Mouse (Mus musculus): ENCODE results near the gene Gm884. TPM values are rescaled to one million over a fixed set of nuclear protein-coding genes. Genes with fewer than 3 reads are reported as not detected.

The Gm884 gene
- polyA plus RNA-seq, 1 experiment from 2014 or later: not detected

DNA sequence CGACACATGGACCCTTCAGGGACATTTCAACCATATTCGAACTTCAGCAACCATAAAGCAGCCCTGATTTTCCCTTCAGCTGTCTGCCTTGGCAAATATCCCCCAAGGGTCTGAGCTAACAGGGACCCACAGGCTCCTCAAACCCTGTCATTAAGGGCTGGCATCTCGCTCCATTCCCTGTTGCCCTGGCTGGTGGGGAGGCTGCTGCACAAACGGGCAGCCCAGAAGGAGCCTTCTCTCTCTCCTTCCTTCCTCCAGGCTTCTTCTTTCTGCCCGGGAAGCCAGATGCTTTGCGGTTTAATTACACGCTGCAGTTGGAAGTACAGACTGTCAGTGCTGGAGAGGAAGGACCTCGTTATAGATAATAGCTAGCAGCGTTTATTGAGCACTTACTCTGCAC is 22.3 kb upstream of the Gm884 start:
- 69% methylated on average over 9 of the region's 9 CpGs for WGBS
- no peaks in the 10 kb centered on the region for H3K4me1 ChIP-seq (replicated peaks; ENCODE audit: control insufficient read depth, insufficient read depth, low read length)
- no peaks in the 10 kb centered on the region for H3K36me3 ChIP-seq (ENCODE audit: control insufficient read depth, insufficient read depth, low read length)
- no peaks in the 10 kb centered on the region for H3K9me3 ChIP-seq (ENCODE audit: control insufficient read depth, low read length)
- no peak overlapping the region for H3K9ac ChIP-seq (ENCODE audit: low read length)
- peaks cover 19% of the 10 kb centered on the region for H3K27me3 ChIP-seq (ENCODE audit: control insufficient read depth, insufficient read depth, low read length)
- no peak overlapping the region for H3K4me2 ChIP-seq (ENCODE audit: low read depth, low read length, severe bottlenecking)
- no peak overlapping the region for H3K27ac ChIP-seq (ENCODE audit: low read depth, low read length)
- ATAC-seq (replicated peaks; ENCODE audit: low FRiP score): no peak
- no peak overlapping the region for H3K4me3 ChIP-seq (ENCODE audit: low read depth, low read length)
- peak; percentile 23 for DNase-seq (ENCODE audit: low spot score)

- H3K4me2 ChIP-seq (ENCODE audit: low read depth, low read length, severe bottlenecking): peak overlapping the region; percentile 16; the same call in 1 of the 2 replicates
- no peak for ATAC-seq (replicated peaks; ENCODE audit: low FRiP score)
Observed at GRCm38 (mm10) chr11:103639407-103639946, 18.5 kb upstream of the Gm884 start.

DNA sequence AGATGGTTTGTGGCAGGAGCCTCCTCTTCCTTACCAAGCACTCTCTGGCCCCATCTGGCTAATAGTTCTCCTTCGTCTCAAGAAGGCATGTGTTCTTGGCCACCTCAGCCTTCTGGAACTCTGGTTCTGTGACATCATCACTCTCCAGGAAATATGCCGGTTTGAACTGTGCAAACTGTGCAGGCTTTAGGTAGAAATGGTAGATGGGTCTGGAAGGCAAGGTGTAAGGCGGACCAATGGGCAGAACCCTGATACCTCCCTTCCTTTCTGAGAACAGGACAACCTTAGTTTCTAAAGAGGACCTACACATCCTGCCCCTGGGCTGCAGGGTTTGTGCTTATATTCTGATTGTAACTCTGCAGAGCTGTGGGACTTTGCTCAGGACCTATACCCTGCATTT is 17.9 kb upstream of the Gm884 start, which contains the start of gene Lyzl6:
Gene Lyzl6, minus strand, starts transcription at position 101 of the 400 bp plus-strand sequence.
- Histone ChIP-seq H3K27me3 (ENCODE audit: control insufficient read depth, insufficient read depth, low read length) (peaks cover 6% of the 10 kb centered on the region; the same call in 1 of the 2 replicates), H3K4me1 (replicated peaks; ENCODE audit: control insufficient read depth, insufficient read depth, low read length) (no peaks in the 10 kb centered on the region), H3K4me2 (ENCODE audit: low read depth, low read length, severe bottlenecking) (peak within 1 kb of the TSS; percentile 16; the same call in 1 of the 2 replicates), H3K36me3 (ENCODE audit: control insufficient read depth, insufficient read depth, low read length) (no peaks in the 10 kb centered on the region), H3K9me3 (ENCODE audit: control insufficient read depth, low read length) (no peaks in the 10 kb centered on the region), H3K27ac (ENCODE audit: low read depth, low read length) (no peak within 1 kb of the TSS), H3K4me3 (ENCODE audit: low read depth, low read length) (no peak within 1 kb of the TSS), H3K9ac (ENCODE audit: low read length) (no peak within 1 kb of the TSS)
- ATAC-seq (replicated peaks; ENCODE audit: low FRiP score) (no peak), DNase-seq (ENCODE audit: low spot score) (no peak)
- WGBS: 80% methylated on average over 3 of the region's 3 CpGs

More at GRCm38 (mm10) chr11:103639407-103639946, 18.5 kb upstream of the Gm884 start:
- Histone ChIP-seq H3K27ac (ENCODE audit: low read depth, low read length) (no peak overlapping the region), H3K4me3 (ENCODE audit: low read depth, low read length) (no peak overlapping the region), H3K4me1 (replicated peaks; ENCODE audit: control insufficient read depth, insufficient read depth, low read length) (no peaks in the 10 kb centered on the region), H3K36me3 (ENCODE audit: control insufficient read depth, insufficient read depth, low read length) (no peaks in the 10 kb centered on the region), H3K9ac (ENCODE audit: low read length) (no peak overlapping the region), H3K9me3 (ENCODE audit: control insufficient read depth, low read length) (no peaks in the 10 kb centered on the region), H3K27me3 (ENCODE audit: control insufficient read depth, insufficient read depth, low read length) (peaks cover 6% of the 10 kb centered on the region; the same call in 1 of the 2 replicates)
- 5% methylated on average over 10 of the region's 10 CpGs for WGBS
- peak; percentile 80 for DNase-seq (ENCODE audit: low spot score)

DNA sequence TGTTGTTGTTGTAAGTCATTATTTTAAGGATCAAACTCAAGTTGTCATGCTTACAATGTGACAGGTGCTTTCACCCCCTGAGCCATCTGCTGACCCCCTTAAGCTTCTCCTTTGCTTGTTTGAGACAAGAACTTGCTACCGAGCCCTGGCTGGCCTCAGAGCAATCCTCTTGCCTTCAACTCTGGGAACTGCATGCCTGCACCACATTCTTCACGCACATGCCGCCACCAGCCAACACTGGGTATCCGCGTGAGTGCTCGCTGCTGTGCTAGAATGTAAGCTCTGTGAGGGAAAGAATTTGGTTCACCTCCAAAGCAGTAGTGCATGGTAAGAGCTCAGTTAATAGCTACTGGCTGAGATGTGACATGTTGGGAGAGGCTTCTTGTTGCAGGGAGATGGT is 15.3 kb upstream of the Gm884 start:
- Histone ChIP-seq H3K9ac (ENCODE audit: low read length) (no peak overlapping the region), H3K4me2 (ENCODE audit: low read depth, low read length, severe bottlenecking) (no peak overlapping the region), H3K27me3 (ENCODE audit: control insufficient read depth, insufficient read depth, low read length) (peaks cover 6% of the 10 kb centered on the region; the same call in 1 of the 2 replicates), H3K9me3 (ENCODE audit: control insufficient read depth, low read length) (no peaks in the 10 kb centered on the region), H3K27ac (ENCODE audit: low read depth, low read length) (no peak overlapping the region), H3K4me3 (ENCODE audit: low read depth, low read length) (no peak overlapping the region), H3K36me3 (ENCODE audit: control insufficient read depth, insufficient read depth, low read length) (no peaks in the 10 kb centered on the region), H3K4me1 (replicated peaks; ENCODE audit: control insufficient read depth, insufficient read depth, low read length) (no peaks in the 10 kb centered on the region)
- WGBS: 89% methylated on average over 6 of the region's 6 CpGs
- no peak for DNase-seq (ENCODE audit: low spot score)
- ATAC-seq (replicated peaks; ENCODE audit: low FRiP score): no peak

GRCm38 (mm10) chr11:103635481-103635880 is 14.5 kb upstream of the Gm884 start:
- Histone ChIP-seq H3K9ac (ENCODE audit: low read length) (no peak overlapping the region), H3K27me3 (ENCODE audit: control insufficient read depth, insufficient read depth, low read length) (peaks cover 6% of the 10 kb centered on the region; the same call in 1 of the 2 replicates), H3K36me3 (ENCODE audit: control insufficient read depth, insufficient read depth, low read length) (no peaks in the 10 kb centered on the region), H3K4me1 (replicated peaks; ENCODE audit: control insufficient read depth, insufficient read depth, low read length) (no peaks in the 10 kb centered on the region), H3K27ac (ENCODE audit: low read depth, low read length) (no peak overlapping the region), H3K9me3 (ENCODE audit: control insufficient read depth, low read length) (no peaks in the 10 kb centered on the region), H3K4me3 (ENCODE audit: low read depth, low read length) (no peak overlapping the region), H3K4me2 (ENCODE audit: low read depth, low read length, severe bottlenecking) (no peak overlapping the region)
- DNase-seq (ENCODE audit: low spot score) (no peak), ATAC-seq (replicated peaks; ENCODE audit: low FRiP score) (no peak)
- 85% methylated on average over 3 of the region's 3 CpGs for WGBS

- DNase-seq (ENCODE audit: low spot score) (no peak), ATAC-seq (replicated peaks; ENCODE audit: low FRiP score) (no peak)
- H3K27me3 ChIP-seq (ENCODE audit: control insufficient read depth, insufficient read depth, low read length): peaks cover 3% of the 10 kb centered on the region; the same call in 1 of the 2 replicates
- H3K36me3 ChIP-seq (ENCODE audit: control insufficient read depth, insufficient read depth, low read length): no peaks in the 10 kb centered on the region
- no peaks in the 10 kb centered on the region for H3K9me3 ChIP-seq (ENCODE audit: control insufficient read depth, low read length)
- no peak overlapping the region for H3K9ac ChIP-seq (ENCODE audit: low read length)
- H3K4me1 ChIP-seq (replicated peaks; ENCODE audit: control insufficient read depth, insufficient read depth, low read length): no peaks in the 10 kb centered on the region
- WGBS: 92% methylated on average over 7 of the region's 7 CpGs
- no peak overlapping the region for H3K4me3 ChIP-seq (ENCODE audit: low read depth, low read length)
- H3K27ac ChIP-seq (ENCODE audit: low read depth, low read length): no peak overlapping the region
- no peak overlapping the region for H3K4me2 ChIP-seq (ENCODE audit: low read depth, low read length, severe bottlenecking)
Observed at GRCm38 (mm10) chr11:103634806-103635205, 13.9 kb upstream of the Gm884 start.

DNA sequence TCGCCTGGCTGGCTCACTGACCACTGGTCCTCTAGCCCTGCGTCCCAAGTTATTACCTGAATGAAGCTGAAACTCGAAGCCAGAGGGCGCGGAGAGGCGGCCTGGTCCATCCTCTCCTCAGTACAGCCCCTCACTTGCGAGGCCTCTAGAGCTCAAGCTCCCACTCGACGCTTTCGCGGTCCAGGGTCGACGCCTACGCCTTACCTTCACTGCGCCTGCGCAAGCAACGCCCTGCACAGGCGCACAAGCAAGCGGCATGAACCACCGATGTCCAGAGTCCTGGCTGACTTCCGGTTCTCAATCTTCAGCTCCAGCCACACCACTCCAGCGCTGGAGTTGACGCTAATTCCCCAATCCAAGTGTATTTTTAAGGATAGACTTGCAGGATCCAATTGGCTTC is 6.5 kb upstream of the Gm884 start:
- Histone ChIP-seq H3K9me3 (ENCODE audit: control insufficient read depth, low read length) (no peaks in the 10 kb centered on the region), H3K4me2 (ENCODE audit: low read depth, low read length, severe bottlenecking) (no peak overlapping the region), H3K27ac (ENCODE audit: low read depth, low read length) (no peak overlapping the region), H3K36me3 (ENCODE audit: control insufficient read depth, insufficient read depth, low read length) (no peaks in the 10 kb centered on the region), H3K4me3 (ENCODE audit: low read depth, low read length) (no peak overlapping the region), H3K27me3 (ENCODE audit: control insufficient read depth, insufficient read depth, low read length) (no peaks in the 10 kb centered on the region), H3K9ac (ENCODE audit: low read length) (no peak overlapping the region), H3K4me1 (replicated peaks; ENCODE audit: control insufficient read depth, insufficient read depth, low read length) (no peaks in the 10 kb centered on the region)
- ATAC-seq (replicated peaks; ENCODE audit: low FRiP score): no peak
- no peak for DNase-seq (ENCODE audit: low spot score)
- WGBS: 82% methylated on average over 23 of the region's 23 CpGs

- WGBS: 96% methylated on average over 2 of the region's 2 CpGs
- Histone ChIP-seq H3K27me3 (ENCODE audit: control insufficient read depth, insufficient read depth, low read length) (no peaks in the 10 kb centered on the region), H3K4me2 (ENCODE audit: low read depth, low read length, severe bottlenecking) (no peak overlapping the region), H3K9me3 (ENCODE audit: control insufficient read depth, low read length) (no peaks in the 10 kb centered on the region), H3K36me3 (ENCODE audit: control insufficient read depth, insufficient read depth, low read length) (no peaks in the 10 kb centered on the region), H3K9ac (ENCODE audit: low read length) (no peak overlapping the region), H3K4me3 (ENCODE audit: low read depth, low read length) (no peak overlapping the region), H3K4me1 (replicated peaks; ENCODE audit: control insufficient read depth, insufficient read depth, low read length) (no peaks in the 10 kb centered on the region), H3K27ac (ENCODE audit: low read depth, low read length) (no peak overlapping the region)
- ATAC-seq (replicated peaks; ENCODE audit: low FRiP score) (no peak), DNase-seq (ENCODE audit: low spot score) (no peak)
Observed at GRCm38 (mm10) chr11:103610772-103611171, 10.2 kb downstream of the Gm884 start.

GRCm38 (mm10) chr11:103606611-103607010 is 14.3 kb downstream of the Gm884 start:
- ATAC-seq (replicated peaks; ENCODE audit: low FRiP score): no peak

More at GRCm38 (mm10) chr11:103606611-103607010, 14.3 kb downstream of the Gm884 start:
- Histone ChIP-seq H3K9ac (ENCODE audit: low read length) (no peak overlapping the region), H3K9me3 (ENCODE audit: control insufficient read depth, low read length) (no peaks in the 10 kb centered on the region), H3K4me1 (replicated peaks; ENCODE audit: control insufficient read depth, insufficient read depth, low read length) (no peaks in the 10 kb centered on the region), H3K36me3 (ENCODE audit: control insufficient read depth, insufficient read depth, low read length) (no peaks in the 10 kb centered on the region), H3K27me3 (ENCODE audit: control insufficient read depth, insufficient read depth, low read length) (no peaks in the 10 kb centered on the region), H3K27ac (ENCODE audit: low read depth, low read length) (no peak overlapping the region), H3K4me2 (ENCODE audit: low read depth, low read length, severe bottlenecking) (no peak overlapping the region), H3K4me3 (ENCODE audit: low read depth, low read length) (no peak overlapping the region)
- no peak for DNase-seq (ENCODE audit: low spot score)
- WGBS: 69% methylated on average over 5 of the region's 5 CpGs
